ENCODE assay signal across 9 mouse cellular contexts in genomic region chr11:116146294-116146985, GRCm38 (mm10). TPM values are rescaled to one million over a fixed set of nuclear protein-coding genes. Genes with fewer than 3 reads are reported as not detected.
DNase-seq lines count a peak whose midpoint lies in the region; TF ChIP-seq lines count a peak whose summit lies in the region.
"Had no signal": no experiment of that assay in that cellular context is flagged by ENCODE, and none has a peak within 500 bp of the region (broad histone marks: within the 10 kb centered on the region; RNA-seq: fewer than 3 reads in every experiment).

No protein-coding gene starts in this region.

- DNase-seq in layer of hippocampus, adult 11-12 months (ENCODE audit: low spot score), result peak; percentile 57
- no peak for DNase-seq in layer of hippocampus, adult 9-10 months (ENCODE audit: low spot score)
- peak; percentile 62 to 72 for DNase-seq in cerebellum, adult 18-20 months
- peak; percentile 85 for DNase-seq in kidney, adult 2 months
- DNase-seq in left cerebral cortex, postnatal 25 days (ENCODE audit: low spot score in 2 of 2), result peak; percentile 75 to 90
- peak; percentile 73 for DNase-seq in telencephalon, adult 2 months (ENCODE audit: low read depth, low spot score)
- no peak for DNase-seq in heart, embryonic 10.5 days (ENCODE audit: low spot score)
- DNase-seq in spleen, postnatal 36 days (ENCODE audit: low spot score in 2 of 2), result no peak

- peak overlapping the region; percentile 62; the same call in 1 of the 2 replicates for H3K27ac ChIP-seq in kidney, adult 2 months (ENCODE audit: insufficient read depth, low read depth, low read length)
- no peak overlapping the region for H3K27ac ChIP-seq in heart, embryonic 10.5 days
- H3K27ac ChIP-seq: midbrain, embryonic 12.5 days had no signal

- no peak for TF ChIP-seq CTCF in kidney, adult 2 months (conservative IDR thresholded peaks at IDR 0.05; ENCODE audit: insufficient read depth, insufficient read length, low read depth, low read length)

- WGBS in kidney, adult 2 months, result 48% methylated on average over 25 of the region's 25 CpGs
- 78% methylated on average over 25 of the region's 25 CpGs for WGBS in heart, embryonic 10.5 days

- no peak overlapping the region for H3K4me3 ChIP-seq in kidney, adult 2 months (ENCODE audit: insufficient read depth, low read depth, low read length)
- H3K4me3 ChIP-seq in heart, embryonic 10.5 days, result no peak overlapping the region
- H3K4me3 ChIP-seq: midbrain, embryonic 12.5 days had no signal

- H3K36me3 ChIP-seq in kidney, adult 2 months (ENCODE audit: control insufficient read depth, insufficient read depth, low read length), result no peaks in the 10 kb centered on the region; the same call in 1 of the 2 replicates
- H3K36me3 ChIP-seq in heart, embryonic 10.5 days, result peaks cover 93% of the 10 kb centered on the region

- no peaks in the 10 kb centered on the region for H3K27me3 ChIP-seq in kidney, adult 2 months (replicated peaks; ENCODE audit: control insufficient read depth, insufficient read depth, low read length)
- H3K27me3 ChIP-seq in heart, embryonic 10.5 days (ENCODE audit: insufficient read depth, poor library complexity, severe bottlenecking), result peaks cover 14% of the 10 kb centered on the region; the same call in 1 of the 2 replicates
- H3K27me3 ChIP-seq: midbrain, embryonic 12.5 days had no signal

- H3K9me3 ChIP-seq in heart, embryonic 10.5 days, result no peaks in the 10 kb centered on the region
- H3K9me3 ChIP-seq: midbrain, embryonic 12.5 days had no signal

- H3K4me1 ChIP-seq in kidney, adult 2 months (ENCODE audit: control insufficient read depth, insufficient read depth, low read length), result peaks cover 11% of the 10 kb centered on the region
- H3K4me1 ChIP-seq in heart, embryonic 10.5 days, result peaks cover 34% of the 10 kb centered on the region
- H3K4me1 ChIP-seq: midbrain, embryonic 12.5 days had no signal

- TF ChIP-seq POLR2A in kidney, adult 2 months (IDR thresholded peaks at IDR 0.05; ENCODE audit: low read depth, low read length), result no peak

- intact Hi-C loops in left cerebral cortex, postnatal 25 days (cut with DNase I), result loop anchor here (1.0 kb wide), 1 partner anchor 18 kb away; no protein-coding TSS in a partner anchor

RNA-seq across cellular contexts. Expression of gene Mrpl38, which starts 7.8 kb away (rescaled TPM):
- 69.9 and 70.7 TPM in 2 replicates for polyA plus RNA-seq in kidney, adult 2 months (2012; rRNA removed)
- 10 to 100 TPM; 53.0 to 53.8 TPM for total RNA-seq in left cerebral cortex, postnatal 25 days (2021)
- polyA plus RNA-seq in heart, embryonic 10.5 days (2016; fragmentation: Nextera tagmentation; extraction: Ambion mirVana), result 112 and 127 TPM in 2 replicates

RNA-seq across cellular contexts. Expression of gene Trim65, which starts 15.5 kb away (rescaled TPM):
- 9.5 and 9.6 TPM in 2 replicates for polyA plus RNA-seq in kidney, adult 2 months (2012; rRNA removed)
- 1 to 10 TPM; 7.0 to 7.1 TPM for total RNA-seq in left cerebral cortex, postnatal 25 days (2021)
- 3.6 and 3.8 TPM in 2 replicates for polyA plus RNA-seq in heart, embryonic 10.5 days (2016; fragmentation: Nextera tagmentation; extraction: Ambion mirVana)

RNA-seq across cellular contexts. Expression of gene Trim47, which starts 19.4 kb away (rescaled TPM):
- 34.9 and 39.6 TPM in 2 replicates for polyA plus RNA-seq in kidney, adult 2 months (2012; rRNA removed)
- total RNA-seq in left cerebral cortex, postnatal 25 days (2021), result 1 to 10 TPM; 7.0 to 7.4 TPM
- 25.9 and 38.7 TPM in 2 replicates for polyA plus RNA-seq in heart, embryonic 10.5 days (2016; fragmentation: Nextera tagmentation; extraction: Ambion mirVana)

RNA-seq across cellular contexts. Expression of gene Fbf1, which starts 21.5 kb away (rescaled TPM):
- 24.0 TPM in 2 replicates for polyA plus RNA-seq in kidney, adult 2 months (2012; rRNA removed)
- total RNA-seq in left cerebral cortex, postnatal 25 days (2021), result 10 to 100 TPM; 72.8 to 82.1 TPM
- 27.7 and 30.6 TPM in 2 replicates for polyA plus RNA-seq in heart, embryonic 10.5 days (2016; fragmentation: Nextera tagmentation; extraction: Ambion mirVana)

RNA-seq across cellular contexts. Expression of gene Ten1, which starts 52.2 kb away (rescaled TPM):
- polyA plus RNA-seq in kidney, adult 2 months (2012; rRNA removed), result 20.1 and 21.0 TPM in 2 replicates
- 10 to 100 TPM; 40.6 to 42.4 TPM for total RNA-seq in left cerebral cortex, postnatal 25 days (2021)
- 87.6 and 99.5 TPM in 2 replicates for polyA plus RNA-seq in heart, embryonic 10.5 days (2016; fragmentation: Nextera tagmentation; extraction: Ambion mirVana)

Comparison
In these comparisons a context has a peak if more than half of its experiments do, and no peak if none do; other contexts are left out.
1. DNase-seq: peak in layer of hippocampus, adult 11-12 months (single experiment), cerebellum, adult 18-20 months (2 of 2), kidney, adult 2 months (single experiment), left cerebral cortex, postnatal 25 days (2 of 2) and telencephalon, adult 2 months (single experiment); none in layer of hippocampus, adult 9-10 months (single experiment), heart, embryonic 10.5 days (single experiment) and spleen, postnatal 36 days (0 of 2).